Mouse (Mus musculus): Measurements from ENCODE around the gene Ace. TPM values are rescaled to one million over a fixed set of nuclear protein-coding genes. Genes with fewer than 3 reads are reported as not detected.

Ace gene
- polyA plus RNA-seq, 1 experiment from 2014 or later: 222 TPM

- no peak for TF ChIP-seq CTCF (IDR thresholded peaks at IDR 0.05; ENCODE audit: low read depth)
- WGBS: 25% methylated on average over 17 of the region's 17 CpGs
- Histone ChIP-seq H3K9ac (ENCODE audit: low read depth, low read length) (no peak overlapping the region), H3K4me3 (ENCODE audit: low read depth, low read length) (no peak overlapping the region), H3K27me3 (replicated peaks; ENCODE audit: control insufficient read depth, insufficient read depth, low read length) (no peaks in the 10 kb centered on the region), H3K9me3 (ENCODE audit: control insufficient read depth) (no peaks in the 10 kb centered on the region), H3K4me2 (replicated peaks; ENCODE audit: low read depth) (no peak overlapping the region), H3K36me3 (ENCODE audit: control insufficient read depth, insufficient read depth) (no peaks in the 10 kb centered on the region), H3K4me1 (replicated peaks; ENCODE audit: control insufficient read depth, insufficient read depth, low read length) (no peaks in the 10 kb centered on the region), H3K27ac (ENCODE audit: low read depth, low read length) (no peak overlapping the region)
- no peak for ATAC-seq
Measured at GRCm38 (mm10) chr11:105959355-105959754, 8.4 kb upstream of the Ace start.

- Histone ChIP-seq H3K27me3 (replicated peaks; ENCODE audit: control insufficient read depth, insufficient read depth, low read length) (no peaks in the 10 kb centered on the region), H3K4me1 (replicated peaks; ENCODE audit: control insufficient read depth, insufficient read depth, low read length) (no peaks in the 10 kb centered on the region), H3K36me3 (ENCODE audit: control insufficient read depth, insufficient read depth) (no peaks in the 10 kb centered on the region), H3K9me3 (ENCODE audit: control insufficient read depth) (no peaks in the 10 kb centered on the region), H3K27ac (ENCODE audit: low read depth, low read length) (no peak overlapping the region), H3K4me3 (ENCODE audit: low read depth, low read length) (no peak overlapping the region), H3K4me2 (replicated peaks; ENCODE audit: low read depth) (no peak overlapping the region), H3K9ac (ENCODE audit: low read depth, low read length) (no peak overlapping the region)
- peak; percentile 55 for TF ChIP-seq CTCF (IDR thresholded peaks at IDR 0.05; ENCODE audit: low read depth)
- WGBS: 58% methylated on average over 5 of the region's 5 CpGs
- ATAC-seq: no peak
Measured at GRCm38 (mm10) chr11:105964691-105965090, 3.1 kb upstream of the Ace start.

GRCm38 (mm10) chr11:105966288-105966687 is 1.5 kb upstream of the Ace start:
- no peaks in the 10 kb centered on the region for H3K36me3 ChIP-seq (ENCODE audit: control insufficient read depth, insufficient read depth)
- no peaks in the 10 kb centered on the region for H3K27me3 ChIP-seq (replicated peaks; ENCODE audit: control insufficient read depth, insufficient read depth, low read length)
- peak overlapping the region; percentile 77 for H3K27ac ChIP-seq (ENCODE audit: low read depth, low read length)
- peak; percentile 49 for ATAC-seq
- 49% methylated on average over 4 of the region's 4 CpGs for WGBS
- no peak overlapping the region for H3K4me2 ChIP-seq (replicated peaks; ENCODE audit: low read depth)
- no peaks in the 10 kb centered on the region for H3K9me3 ChIP-seq (ENCODE audit: control insufficient read depth)
- no peak for TF ChIP-seq CTCF (IDR thresholded peaks at IDR 0.05; ENCODE audit: low read depth)
- H3K9ac ChIP-seq (ENCODE audit: low read depth, low read length): no peak overlapping the region
- no peaks in the 10 kb centered on the region for H3K4me1 ChIP-seq (replicated peaks; ENCODE audit: control insufficient read depth, insufficient read depth, low read length)
- H3K4me3 ChIP-seq (ENCODE audit: low read depth, low read length): no peak overlapping the region

- peaks cover 6% of the 10 kb centered on the region; the same call in 1 of the 2 replicates for H3K36me3 ChIP-seq (ENCODE audit: control insufficient read depth, insufficient read depth)
- no peak for TF ChIP-seq CTCF (IDR thresholded peaks at IDR 0.05; ENCODE audit: low read depth)
- H3K9me3 ChIP-seq (ENCODE audit: control insufficient read depth): no peaks in the 10 kb centered on the region
- no peaks in the 10 kb centered on the region for H3K27me3 ChIP-seq (replicated peaks; ENCODE audit: control insufficient read depth, insufficient read depth, low read length)
- WGBS: 53% methylated on average over 10 of the region's 10 CpGs
- H3K27ac ChIP-seq (ENCODE audit: low read depth, low read length): no peak overlapping the region
- H3K4me3 ChIP-seq (ENCODE audit: low read depth, low read length): peak overlapping the region; percentile 59
- H3K4me2 ChIP-seq (replicated peaks; ENCODE audit: low read depth): peak overlapping the region; percentile 95
- no peak overlapping the region; the same call in 1 of the 2 replicates for H3K9ac ChIP-seq (ENCODE audit: low read depth, low read length)
- H3K4me1 ChIP-seq (replicated peaks; ENCODE audit: control insufficient read depth, insufficient read depth, low read length): no peaks in the 10 kb centered on the region
- ATAC-seq: no peak
Measured at GRCm38 (mm10) chr11:105968948-105969347, 1.2 kb downstream of the Ace start.

- WGBS: 59% methylated on average over 1 of the region's 1 CpGs
- Histone ChIP-seq H3K27ac (ENCODE audit: low read depth, low read length) (no peak overlapping the region), H3K4me2 (replicated peaks; ENCODE audit: low read depth) (peak overlapping the region; percentile 95), H3K27me3 (replicated peaks; ENCODE audit: control insufficient read depth, insufficient read depth, low read length) (no peaks in the 10 kb centered on the region), H3K9ac (ENCODE audit: low read depth, low read length) (no peak overlapping the region), H3K4me1 (replicated peaks; ENCODE audit: control insufficient read depth, insufficient read depth, low read length) (no peaks in the 10 kb centered on the region), H3K4me3 (ENCODE audit: low read depth, low read length) (peak overlapping the region; percentile 59; the same call in 1 of the 2 replicates), H3K36me3 (ENCODE audit: control insufficient read depth, insufficient read depth) (peaks cover 9% of the 10 kb centered on the region; the same call in 1 of the 2 replicates), H3K9me3 (ENCODE audit: control insufficient read depth) (no peaks in the 10 kb centered on the region)
- ATAC-seq: no peak
- peak; percentile 81 for TF ChIP-seq CTCF (IDR thresholded peaks at IDR 0.05; ENCODE audit: low read depth)
Measured at GRCm38 (mm10) chr11:105969516-105969915, 1.8 kb downstream of the Ace start.

- no peaks in the 10 kb centered on the region for H3K9me3 ChIP-seq (ENCODE audit: control insufficient read depth)
- no peak for ATAC-seq
- no peak overlapping the region for H3K27ac ChIP-seq (ENCODE audit: low read depth, low read length)
- H3K4me1 ChIP-seq (replicated peaks; ENCODE audit: control insufficient read depth, insufficient read depth, low read length): no peaks in the 10 kb centered on the region
- TF ChIP-seq CTCF (IDR thresholded peaks at IDR 0.05; ENCODE audit: low read depth): no peak
- peaks cover 34% of the 10 kb centered on the region for H3K36me3 ChIP-seq (ENCODE audit: control insufficient read depth, insufficient read depth)
- H3K4me2 ChIP-seq (replicated peaks; ENCODE audit: low read depth): no peak overlapping the region
- no peak overlapping the region for H3K9ac ChIP-seq (ENCODE audit: low read depth, low read length)
- H3K4me3 ChIP-seq (ENCODE audit: low read depth, low read length): no peak overlapping the region
- WGBS: 89% methylated on average over 6 of the region's 6 CpGs
- H3K27me3 ChIP-seq (replicated peaks; ENCODE audit: control insufficient read depth, insufficient read depth, low read length): no peaks in the 10 kb centered on the region
Measured at GRCm38 (mm10) chr11:105974593-105974992, 6.8 kb downstream of the Ace start.

GRCm38 (mm10) chr11:105975050-105975449 is 7.3 kb downstream of the Ace start:
- Histone ChIP-seq H3K27me3 (replicated peaks; ENCODE audit: control insufficient read depth, insufficient read depth, low read length) (no peaks in the 10 kb centered on the region), H3K4me1 (replicated peaks; ENCODE audit: control insufficient read depth, insufficient read depth, low read length) (no peaks in the 10 kb centered on the region), H3K27ac (ENCODE audit: low read depth, low read length) (no peak overlapping the region), H3K9me3 (ENCODE audit: control insufficient read depth) (no peaks in the 10 kb centered on the region), H3K36me3 (ENCODE audit: control insufficient read depth, insufficient read depth) (peaks cover 34% of the 10 kb centered on the region), H3K4me3 (ENCODE audit: low read depth, low read length) (no peak overlapping the region), H3K9ac (ENCODE audit: low read depth, low read length) (no peak overlapping the region), H3K4me2 (replicated peaks; ENCODE audit: low read depth) (no peak overlapping the region)
- no peak for TF ChIP-seq CTCF (IDR thresholded peaks at IDR 0.05; ENCODE audit: low read depth)
- ATAC-seq: no peak
- WGBS: 69% methylated on average over 3 of the region's 3 CpGs
